Mouse (Mus musculus): Measurements from ENCODE around the gene Rfng. TPM values are rescaled to one million over a fixed set of nuclear protein-coding genes. Genes with fewer than 3 reads are reported as not detected.
"Not testable (repeated sequence)": the region's sequence is repeated elsewhere in the genome, so short reads cannot be mapped to it uniquely, and the experiment has no call there.

Gene Rfng
- polyA plus RNA-seq, 1 experiment from 2014 or later = 58.4 TPM

DNA sequence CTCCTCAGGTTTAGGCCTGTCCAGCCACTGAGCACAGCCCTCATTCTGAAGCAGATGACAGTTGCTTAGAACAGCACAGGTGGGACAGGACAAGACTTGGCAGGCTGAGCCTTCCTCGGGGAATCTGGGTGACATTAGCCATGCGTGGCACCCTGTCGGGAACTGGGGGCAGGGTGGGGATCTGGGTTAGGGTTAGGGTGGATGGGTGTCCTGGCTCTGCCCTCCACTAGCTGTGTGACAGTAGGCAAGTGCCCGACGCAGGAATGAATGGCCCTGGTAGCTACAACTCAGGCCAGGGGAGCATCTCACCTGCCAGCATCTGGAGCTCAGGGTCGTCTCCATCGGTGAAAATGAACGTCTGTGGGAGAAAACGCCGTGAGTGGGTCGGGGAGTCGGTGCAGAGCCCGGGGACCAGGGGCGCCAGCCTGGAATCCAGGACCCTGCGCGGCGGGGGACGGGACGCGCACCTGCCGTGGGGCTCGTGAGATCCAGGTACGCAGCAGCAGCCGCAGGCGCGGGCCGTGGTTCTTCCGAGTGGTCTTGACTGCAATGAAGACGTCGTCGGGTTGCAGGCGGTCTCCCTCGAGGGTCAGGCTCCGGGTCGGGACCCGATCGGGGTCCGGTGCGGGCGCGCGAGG is 462 bp downstream of the Rfng start:
- WGBS = 1% methylated on average over 33 of the region's 42 CpGs
- ATAC-seq = peak; percentile 42
- peaks cover 66% of the 10 kb centered on the region for H3K36me3 ChIP-seq (ENCODE audit: poor library complexity, severe bottlenecking)
- H3K27ac ChIP-seq = peak overlapping the region; percentile 61
- H3K4me3 ChIP-seq = peak overlapping the region; percentile 99
- peak overlapping the region; percentile 96 for H3K9ac ChIP-seq
- H3K9me3 ChIP-seq (replicated peaks) = no peaks in the 10 kb centered on the region
- H3K4me1 ChIP-seq = peaks cover 25% of the 10 kb centered on the region
- H3K27me3 ChIP-seq = no peaks in the 10 kb centered on the region
- H3K4me2 ChIP-seq = peak overlapping the region; percentile 99

DNA sequence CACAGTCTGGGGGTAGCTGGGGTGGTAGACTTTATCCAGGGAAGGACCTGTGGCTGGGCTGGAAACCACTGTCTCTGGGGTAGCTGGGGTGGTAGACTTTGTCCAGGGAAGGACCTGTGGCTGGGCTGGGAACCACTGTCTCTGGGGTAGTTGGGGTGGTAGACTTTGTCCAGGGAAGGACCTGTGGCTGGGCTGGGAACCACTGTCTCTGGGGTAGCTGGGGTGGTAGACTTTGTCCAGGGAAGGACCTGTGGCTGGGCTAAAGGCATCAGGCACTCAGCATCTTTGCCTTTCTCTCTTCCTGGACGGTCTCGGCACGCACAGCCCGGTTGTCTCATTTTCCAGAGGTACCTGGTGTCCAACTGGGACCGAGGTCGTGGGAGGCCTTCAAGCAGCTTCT is 2.6 kb downstream of the Rfng start:
- not testable (repeated sequence) for H3K9me3 ChIP-seq (replicated peaks); H3K4me3 ChIP-seq; H3K9ac ChIP-seq; H3K4me2 ChIP-seq; H3K27ac ChIP-seq; H3K27me3 ChIP-seq; ATAC-seq
- peaks cover 44% of the 10 kb centered on the region for H3K36me3 ChIP-seq (ENCODE audit: poor library complexity, severe bottlenecking)
- WGBS = 93% methylated on average over 6 of the region's 6 CpGs
- peaks cover 27% of the 10 kb centered on the region for H3K4me1 ChIP-seq

DNA sequence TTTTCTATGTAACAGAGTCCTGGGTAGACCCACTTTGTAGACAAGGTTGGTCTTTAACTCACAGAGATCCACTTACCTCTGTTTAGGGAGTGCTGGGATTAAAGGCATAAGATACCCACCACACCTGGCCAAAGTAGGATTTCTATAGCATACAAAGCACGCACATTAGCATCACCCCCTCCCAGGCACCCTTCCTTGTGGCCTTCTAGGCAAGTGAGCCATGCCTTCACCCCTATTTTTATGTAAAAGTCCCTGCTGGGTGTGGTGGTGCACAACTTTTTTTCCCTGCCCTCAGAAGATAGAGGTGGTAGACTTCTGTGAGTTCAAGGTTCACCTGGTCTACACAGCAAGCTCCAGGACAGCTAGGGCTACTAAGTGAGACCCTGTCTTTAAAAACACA is 4.1 kb downstream of the Rfng start:
- 82% methylated on average over 1 of the region's 1 CpGs for WGBS
- H3K27ac ChIP-seq = no peak overlapping the region
- H3K9me3 ChIP-seq (replicated peaks) = no peaks in the 10 kb centered on the region
- peaks cover 33% of the 10 kb centered on the region for H3K36me3 ChIP-seq (ENCODE audit: poor library complexity, severe bottlenecking)
- peaks cover 17% of the 10 kb centered on the region for H3K4me1 ChIP-seq
- no peak overlapping the region for H3K9ac ChIP-seq
- no peak overlapping the region for H3K4me2 ChIP-seq
- ATAC-seq = no peak
- no peak overlapping the region for H3K4me3 ChIP-seq
- no peaks in the 10 kb centered on the region for H3K27me3 ChIP-seq

DNA sequence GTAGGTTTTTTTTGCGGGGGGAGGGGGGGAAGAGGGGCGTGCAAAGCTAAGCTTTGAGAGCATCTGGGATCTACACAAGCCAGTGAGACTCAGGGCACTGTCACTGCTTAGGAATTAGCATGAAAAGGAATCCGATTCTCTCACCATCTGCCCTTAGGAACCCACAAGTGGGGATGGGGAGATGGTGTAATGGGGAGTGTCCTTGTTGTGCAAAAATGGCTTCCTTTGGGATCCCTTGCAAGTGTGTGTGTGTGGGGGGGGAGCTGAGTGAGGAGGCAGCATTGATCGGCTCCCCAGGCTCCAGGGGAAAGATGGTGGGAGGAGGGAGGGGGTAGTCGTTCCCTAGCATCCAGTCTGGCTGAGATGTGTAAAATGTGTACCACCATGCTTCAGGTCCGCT is 6.9 kb downstream of the Rfng start:
- no peaks in the 10 kb centered on the region for H3K27me3 ChIP-seq
- H3K27ac ChIP-seq = no peak overlapping the region
- no peak for ATAC-seq
- no peak overlapping the region for H3K4me3 ChIP-seq
- no peaks in the 10 kb centered on the region for H3K9me3 ChIP-seq (replicated peaks)
- H3K9ac ChIP-seq = no peak overlapping the region
- no peak overlapping the region for H3K4me2 ChIP-seq
- H3K36me3 ChIP-seq (ENCODE audit: poor library complexity, severe bottlenecking) = peaks cover 24% of the 10 kb centered on the region
- H3K4me1 ChIP-seq = peaks cover 4% of the 10 kb centered on the region; the same call in 1 of the 2 replicates
- WGBS = 30% methylated on average over 6 of the region's 6 CpGs

DNA sequence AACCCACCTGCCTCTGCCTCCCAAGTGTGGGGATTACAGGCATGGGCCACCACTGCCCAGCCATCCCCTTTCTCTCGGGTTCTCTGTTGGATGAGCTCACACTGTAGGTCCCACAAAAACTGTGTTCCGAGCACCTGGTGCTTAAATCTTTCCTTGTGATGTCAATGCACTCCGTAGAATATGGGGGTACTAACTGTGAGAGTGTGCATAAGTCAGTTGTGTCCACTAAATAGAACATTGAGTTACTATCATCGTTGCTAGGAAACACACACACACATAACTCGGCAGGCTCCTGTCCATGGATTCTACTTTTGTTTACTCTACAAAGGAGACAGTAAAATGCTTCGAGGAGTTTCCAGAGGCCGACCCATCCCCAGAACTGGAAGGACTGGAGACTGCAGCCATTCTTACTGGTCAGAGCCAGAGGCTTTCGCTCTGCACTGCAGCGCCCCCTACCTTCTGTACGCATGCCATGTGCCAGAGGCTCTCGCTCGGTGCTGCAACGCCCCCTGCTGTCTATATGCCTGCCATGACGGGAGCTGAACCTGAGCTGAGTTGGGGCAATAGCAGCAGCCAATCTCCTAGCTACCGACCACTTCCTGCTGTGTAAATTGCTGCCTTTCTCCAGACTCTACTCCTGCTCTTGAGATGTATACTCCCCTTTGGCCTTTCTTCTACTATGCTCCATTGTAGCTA is 8.1 kb downstream of the Rfng start:
- Histone ChIP-seq H3K9me3 (replicated peaks) (no peaks in the 10 kb centered on the region), H3K36me3 (ENCODE audit: poor library complexity, severe bottlenecking) (peaks cover 15% of the 10 kb centered on the region), H3K27ac (no peak overlapping the region), H3K27me3 (no peaks in the 10 kb centered on the region), H3K4me3 (no peak overlapping the region), H3K4me1 (peaks cover 4% of the 10 kb centered on the region; the same call in 1 of the 2 replicates), H3K4me2 (no peak overlapping the region), H3K9ac (no peak overlapping the region)
- ATAC-seq = peak; percentile 80
- 27% methylated on average over 15 of the region's 15 CpGs for WGBS

DNA sequence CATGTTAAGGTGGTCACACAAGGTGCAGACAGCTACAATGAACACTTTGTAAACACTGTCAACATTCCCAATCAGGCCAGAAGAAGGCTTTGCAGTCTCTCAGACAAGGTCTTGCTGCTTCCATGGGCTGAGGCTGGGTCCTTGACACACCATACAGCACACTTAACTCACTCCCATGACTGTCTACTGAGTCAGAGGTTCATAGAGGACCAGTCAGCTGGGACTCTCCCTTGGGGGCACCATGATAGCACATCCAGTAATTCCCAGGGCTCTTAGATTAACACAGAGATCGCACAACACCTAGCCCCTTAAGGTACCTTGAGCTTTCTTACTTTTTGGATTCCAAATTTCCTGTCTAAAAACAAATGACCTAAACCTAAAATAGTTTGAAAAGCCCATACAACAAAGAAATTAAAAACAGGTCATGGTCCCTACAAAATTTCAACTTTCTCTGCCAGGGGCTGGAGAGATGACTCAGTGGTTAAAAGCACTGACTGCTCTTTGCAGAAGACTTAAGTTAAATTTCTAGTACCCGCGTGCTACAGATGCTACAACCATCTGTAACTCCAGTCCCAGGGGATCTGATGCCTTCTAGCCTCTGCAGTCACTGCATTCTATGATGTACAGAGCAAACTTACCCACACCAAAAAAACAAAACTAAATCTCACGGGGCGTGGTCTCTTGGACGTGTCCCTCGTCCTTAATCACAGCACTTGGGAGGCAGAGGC is 10.4 kb downstream of the Rfng start:
- 92% methylated on average over 7 of the region's 7 CpGs for WGBS
- Histone ChIP-seq H3K4me2 (no peak overlapping the region), H3K4me1 (peaks cover 4% of the 10 kb centered on the region; the same call in 1 of the 2 replicates), H3K4me3 (no peak overlapping the region), H3K9ac (no peak overlapping the region), H3K9me3 (replicated peaks) (no peaks in the 10 kb centered on the region), H3K36me3 (ENCODE audit: poor library complexity, severe bottlenecking) (no peaks in the 10 kb centered on the region), H3K27me3 (no peaks in the 10 kb centered on the region), H3K27ac (no peak overlapping the region)
- ATAC-seq = no peak

DNA sequence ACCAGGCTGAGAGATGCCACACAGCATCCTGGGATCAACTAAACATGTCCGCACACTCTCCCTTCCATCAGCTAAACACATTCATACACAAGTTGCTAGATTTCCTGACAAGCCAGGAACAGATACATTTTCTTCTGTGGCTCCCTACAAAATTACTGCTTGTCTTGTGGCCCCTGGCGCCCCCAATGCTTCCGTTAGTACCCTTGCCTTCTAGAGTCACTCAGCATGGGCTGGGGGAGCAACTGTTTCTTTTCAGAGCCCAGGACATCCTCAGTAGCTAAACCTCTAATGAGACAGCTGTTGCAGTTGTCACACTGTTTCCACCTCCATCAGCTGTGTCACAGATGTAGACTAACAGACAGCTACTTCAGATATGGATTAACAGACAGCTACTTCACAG is 11.3 kb downstream of the Rfng start:
- ATAC-seq = no peak
- Histone ChIP-seq H3K36me3 (ENCODE audit: poor library complexity, severe bottlenecking) (no peaks in the 10 kb centered on the region), H3K9ac (no peak overlapping the region), H3K4me2 (no peak overlapping the region), H3K27ac (no peak overlapping the region), H3K9me3 (replicated peaks) (no peaks in the 10 kb centered on the region), H3K4me3 (no peak overlapping the region), H3K4me1 (peaks cover 4% of the 10 kb centered on the region; the same call in 1 of the 2 replicates), H3K27me3 (no peaks in the 10 kb centered on the region)
- 81% methylated on average over 3 of the region's 3 CpGs for WGBS

DNA sequence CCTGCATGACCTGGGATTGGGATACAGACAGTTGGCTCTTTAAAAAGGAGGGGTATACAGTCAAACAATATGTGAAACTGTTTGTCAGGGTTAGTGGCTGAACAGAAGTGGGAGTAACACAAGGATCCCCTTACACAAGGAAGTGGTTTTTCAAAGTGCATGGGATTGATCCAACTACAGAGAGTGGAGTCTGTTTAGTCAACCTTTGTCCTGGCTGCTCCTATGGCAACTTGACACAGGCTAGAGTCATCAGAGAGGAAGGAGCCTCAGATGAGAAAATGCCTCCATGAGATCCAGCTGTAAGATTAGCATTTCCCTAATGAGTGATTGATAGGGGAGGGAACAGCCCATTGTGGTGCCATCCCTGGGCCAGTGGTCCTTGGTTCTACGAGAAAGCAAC is 15.8 kb downstream of the Rfng start:
- WGBS = 44% methylated on average over 1 of the region's 1 CpGs
- H3K4me3 ChIP-seq = no peak overlapping the region
- no peaks in the 10 kb centered on the region for H3K36me3 ChIP-seq (ENCODE audit: poor library complexity, severe bottlenecking)
- H3K9me3 ChIP-seq (replicated peaks) = no peaks in the 10 kb centered on the region
- no peak for ATAC-seq
- no peak overlapping the region for H3K9ac ChIP-seq
- peaks cover 5% of the 10 kb centered on the region; the same call in 1 of the 2 replicates for H3K27me3 ChIP-seq
- no peaks in the 10 kb centered on the region for H3K4me1 ChIP-seq
- H3K27ac ChIP-seq = no peak overlapping the region
- H3K4me2 ChIP-seq = no peak overlapping the region

DNA sequence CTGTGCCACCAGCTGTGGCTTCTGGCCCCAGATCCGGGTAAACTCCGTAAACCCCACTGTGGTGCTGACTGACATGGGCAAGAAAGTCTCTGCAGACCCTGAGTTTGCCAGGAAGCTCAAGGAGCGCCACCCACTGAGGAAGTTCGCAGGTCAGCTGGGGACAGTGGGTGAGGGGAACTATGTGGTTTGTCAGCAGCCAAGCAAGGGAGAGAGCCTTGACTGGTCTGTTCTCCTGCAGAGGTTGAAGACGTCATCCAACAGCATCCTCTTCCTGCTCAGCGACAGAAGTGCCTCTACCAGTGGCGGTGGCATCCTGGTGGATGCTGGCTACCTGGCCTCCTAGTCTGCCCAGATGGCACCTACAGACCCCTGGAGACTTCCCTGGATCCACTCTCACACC is 17.0 kb downstream of the Rfng start:
- not testable (repeated sequence) for H3K9me3 ChIP-seq (replicated peaks); ATAC-seq; H3K27ac ChIP-seq; H3K4me2 ChIP-seq; H3K4me1 ChIP-seq; H3K9ac ChIP-seq; H3K36me3 ChIP-seq (ENCODE audit: poor library complexity, severe bottlenecking); H3K4me3 ChIP-seq
- peaks cover 11% of the 10 kb centered on the region for H3K27me3 ChIP-seq
- WGBS = 88% methylated on average over 4 of the region's 7 CpGs

DNA sequence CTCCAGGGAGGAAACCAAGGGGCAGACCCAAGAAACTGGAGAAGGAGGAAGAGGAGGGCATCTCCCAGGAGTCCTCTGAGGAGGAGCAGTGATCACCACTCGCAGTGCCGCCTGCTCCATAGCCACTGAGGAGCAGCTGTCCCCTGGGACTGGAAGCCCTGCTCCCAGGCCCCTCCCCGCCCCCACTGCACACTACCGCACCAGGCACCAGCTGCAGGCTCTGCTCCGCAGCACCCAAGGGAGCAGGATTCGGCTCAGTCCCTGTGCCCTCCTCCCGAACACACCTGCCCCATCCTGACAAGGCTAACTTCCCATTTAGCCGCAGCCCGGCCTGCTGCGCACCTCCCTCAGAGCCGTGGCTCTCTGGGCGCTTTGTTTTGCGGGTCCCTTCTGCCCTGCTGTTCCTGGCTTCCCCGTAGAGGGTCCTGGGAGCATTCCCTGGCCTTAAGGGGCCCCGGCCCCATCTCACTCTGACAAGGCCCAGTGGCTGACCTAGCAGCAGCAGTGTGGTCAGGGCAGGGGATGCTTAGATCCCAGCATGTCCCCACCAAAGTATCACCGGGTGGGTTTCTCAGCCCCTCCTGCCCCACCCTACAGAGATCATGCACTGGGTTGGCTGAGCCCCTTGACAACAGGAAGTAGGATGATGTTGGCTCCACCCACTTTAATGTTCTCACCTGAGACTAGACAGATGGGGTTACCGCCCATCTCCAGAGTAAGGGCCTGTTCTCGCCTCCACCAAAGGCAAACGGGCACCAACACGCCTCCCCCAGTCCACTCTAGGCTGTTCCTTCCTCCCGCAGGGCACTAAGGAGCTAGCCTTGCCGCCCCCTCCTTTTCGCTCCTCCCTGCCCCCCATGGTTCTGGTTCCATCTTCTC is 20.6 kb downstream of the Rfng start:
- 4% methylated on average over 8 of the region's 23 CpGs for WGBS
- not testable (repeated sequence) for H3K27ac ChIP-seq; H3K9ac ChIP-seq; H3K4me1 ChIP-seq; H3K4me3 ChIP-seq; H3K36me3 ChIP-seq (ENCODE audit: poor library complexity, severe bottlenecking); H3K9me3 ChIP-seq (replicated peaks)
- H3K4me2 ChIP-seq = peak overlapping the region; percentile 25; the same call in 1 of the 2 replicates
- peak; percentile 50; the same call in 1 of the 2 replicates for ATAC-seq
- peaks cover 15% of the 10 kb centered on the region for H3K27me3 ChIP-seq

DNA sequence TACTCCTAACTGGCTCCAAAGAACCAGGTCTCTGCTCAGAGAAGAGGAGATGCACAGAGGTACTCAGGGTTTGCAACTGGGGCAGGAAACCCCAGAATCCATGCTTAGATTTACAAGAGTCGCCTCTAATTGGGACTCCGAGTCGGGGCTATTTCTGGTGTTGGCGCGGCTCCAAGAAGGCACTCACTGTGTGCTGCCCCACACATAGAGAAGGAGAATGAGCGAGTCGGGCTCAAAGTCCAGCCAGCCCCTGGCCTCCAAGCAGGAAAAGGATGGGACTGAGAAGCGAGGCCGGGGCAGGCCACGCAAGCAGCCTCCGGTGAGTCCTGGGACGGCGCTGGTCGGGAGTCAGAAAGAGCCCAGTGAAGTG is 21.4 kb downstream of the Rfng start, which contains the start of gene Hmga1b:
Gene Hmga1b (plus strand): TSS at position 123 of the 370 bp plus-strand sequence.
- H3K4me2 ChIP-seq = peak within 1 kb of the TSS; percentile 25; the same call in 1 of the 2 replicates
- H3K4me3 ChIP-seq; H3K27ac ChIP-seq; H3K9ac ChIP-seq; H3K36me3 ChIP-seq (ENCODE audit: poor library complexity, severe bottlenecking); ATAC-seq; H3K4me1 ChIP-seq: not testable (repeated sequence)
- 11% methylated on average over 14 of the region's 14 CpGs for WGBS
- peaks cover 15% of the 10 kb centered on the region for H3K27me3 ChIP-seq
- H3K9me3 ChIP-seq (replicated peaks) = peaks cover 16% of the 10 kb centered on the region

All from forebrain, embryonic 13.5 days (tissue).